Mouse (Mus musculus) intestine, embryonic 16.5 days (tissue): Measurements from ENCODE around the gene Dcps. TPM values are rescaled to one million over a fixed set of nuclear protein-coding genes. Genes with fewer than 3 reads are reported as not detected.

Source experiments
- ATAC-seq: fragments of 200-750 bp; cut with Nextera tagmentation; 2 replicates; pipeline ENCODE4 v1.8.0; 2017; ENCODE audit warnings: moderate TSS enrichment, moderate library complexity
- H3K27ac ChIP-seq: fragments of 300-500 bp; sonication (generic); 2 replicates; pipeline ENCODE4 v1.5.1; 2014; ENCODE audit warnings: mild to moderate bottlenecking, low read length
- H3K27me3 ChIP-seq: fragments of 300-500 bp; sonication (generic); replicated peaks from 2 replicates; pipeline ENCODE4 v1.6.1; 2014; ENCODE audit warnings: low read length, control low read depth, mixed read lengths; ENCODE audit not compliant: control insufficient read depth, insufficient read depth
- H3K36me3 ChIP-seq: fragments of 300-500 bp; sonication (generic); 2 replicates; pipeline ENCODE4 v1.6.1; 2014; ENCODE audit warnings: low read length, control low read depth; ENCODE audit not compliant: control insufficient read depth, insufficient read depth
- H3K4me1 ChIP-seq: fragments of 300-500 bp; sonication (generic); 2 replicates; pipeline ENCODE4 v1.6.1; 2014; ENCODE audit warnings: low read length, control low read depth, mixed read lengths; ENCODE audit not compliant: control insufficient read depth, insufficient read depth
- H3K4me2 ChIP-seq: fragments of 300-500 bp; sonication (generic); 2 replicates; pipeline ENCODE4 v1.6.1; 2014; ENCODE audit warnings: low read depth, low read length, control low read depth
- H3K4me3 ChIP-seq: fragments of 300-500 bp; sonication (generic); 2 replicates; pipeline ENCODE4 v1.5.1; 2014; ENCODE audit warnings: mild to moderate bottlenecking, low read length
- H3K9ac ChIP-seq: fragments of 300-500 bp; sonication (generic); 2 replicates; pipeline ENCODE4 v1.6.1; 2014; ENCODE audit warnings: low read depth, low read length
- H3K9me3 ChIP-seq: fragments of 300-500 bp; sonication (generic); 2 replicates; pipeline ENCODE4 v1.6.1; 2016; ENCODE audit warnings: low read length, control low read depth; ENCODE audit not compliant: control insufficient read depth
- WGBS: fragments of 180-500 bp; shearing (Covaris S2); extraction: QIAGEN DNeasy Blood & Tissue Kit; methylation state at CpG from one replicate; pipeline ENCODE4 v1.1.7; 2014; 5-methylcytosine and 5-hydroxymethylcytosine counted together
- polyA plus RNA-seq: library from polyadenylated mRNA; unstranded; fragments of >200 nt; fragmentation: Nextera tagmentation; extraction: Ambion mirVana; gene quantifications from 2 replicates; pipeline ENCODE4 v1.2.1, GENCODE M21; 2015

Dcps gene
- 73.5 and 88.2 TPM in 2 replicates for polyA plus RNA-seq

DNA sequence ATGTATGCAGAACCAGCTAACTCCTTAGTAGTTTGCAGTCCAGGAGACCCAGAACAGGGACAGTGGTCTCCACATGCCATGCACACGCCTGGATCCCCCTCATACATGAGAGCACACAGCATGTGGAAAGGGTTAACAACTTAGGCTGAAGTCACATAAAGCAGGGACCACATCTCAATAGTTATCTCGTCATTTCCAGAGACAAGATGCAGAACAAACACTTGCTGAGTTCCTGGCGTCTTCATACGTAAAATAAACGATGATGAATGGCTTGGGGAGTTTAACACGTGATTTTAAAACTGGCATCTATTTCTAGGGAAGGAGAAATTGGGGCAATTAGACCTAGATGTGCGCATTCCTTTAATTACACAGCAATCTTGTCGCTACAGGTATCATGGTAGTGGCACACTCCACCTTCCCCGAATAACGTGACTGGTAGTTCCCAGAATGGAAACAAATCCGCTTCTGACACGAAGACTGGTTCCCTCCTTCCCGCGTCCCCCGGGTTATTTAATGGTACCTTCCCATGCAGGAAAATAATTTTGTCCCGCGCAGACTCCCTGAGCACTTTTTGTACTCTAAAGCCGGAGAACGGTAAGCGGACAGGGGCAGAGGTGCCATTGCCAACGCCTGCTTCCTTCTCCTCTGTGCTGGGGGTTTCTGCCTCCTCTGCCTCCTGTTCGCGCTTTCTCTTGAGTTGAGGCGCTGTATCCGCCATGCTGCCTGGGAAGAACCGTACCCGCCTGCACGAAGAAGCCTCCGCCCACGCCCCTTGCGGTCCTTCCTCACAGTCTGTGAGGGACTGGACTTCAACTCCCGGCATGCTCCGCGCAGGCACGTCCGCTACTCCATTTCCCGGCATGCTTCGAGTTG is at the start of gene Dcps:
Gene Dcps, minus strand, starts transcription at position 811 of the 873 bp plus-strand sequence.
- Histone ChIP-seq H3K9ac (peak within 1 kb of the TSS; percentile 77), H3K4me2 (peak within 1 kb of the TSS; percentile 88), H3K4me1 (peaks cover 5% of the 10 kb centered on the region; the same call in 1 of the 2 replicates), H3K4me3 (peak within 1 kb of the TSS; percentile 68), H3K27me3 (no peaks in the 10 kb centered on the region), H3K27ac (peak within 1 kb of the TSS; percentile 81), H3K9me3 (no peaks in the 10 kb centered on the region), H3K36me3 (no peaks in the 10 kb centered on the region)
- ATAC-seq = peak; percentile 99
- under 1% methylated on average over 38 of the region's 38 CpGs for WGBS

DNA sequence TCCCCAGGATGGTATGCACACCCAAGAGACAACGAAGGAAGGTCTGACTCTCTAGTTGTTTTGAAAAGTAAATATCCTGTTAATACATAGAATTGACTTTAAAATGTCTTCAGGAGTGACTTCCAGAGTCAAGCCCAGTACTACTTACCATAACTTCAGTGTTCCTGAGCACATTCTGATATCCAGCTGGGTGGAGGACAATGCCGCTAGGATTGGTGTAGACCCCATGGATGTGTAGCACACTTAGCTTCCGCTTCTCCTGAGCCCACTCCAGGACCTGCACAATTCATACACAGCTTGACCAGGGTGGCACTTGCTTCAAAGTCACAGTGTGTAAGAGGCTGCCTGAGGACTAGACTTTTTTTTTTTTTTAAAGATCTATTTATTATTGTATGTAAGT is 47.6 kb upstream of the Dcps start:
- H3K36me3 ChIP-seq = peaks cover 21% of the 10 kb centered on the region; the same call in 1 of the 2 replicates
- no peak overlapping the region for H3K9ac ChIP-seq
- no peaks in the 10 kb centered on the region for H3K27me3 ChIP-seq
- H3K4me3 ChIP-seq = no peak overlapping the region
- H3K4me2 ChIP-seq = no peak overlapping the region
- H3K27ac ChIP-seq = no peak overlapping the region
- WGBS = 93% methylated on average over 3 of the region's 3 CpGs
- H3K4me1 ChIP-seq = no peaks in the 10 kb centered on the region
- no peaks in the 10 kb centered on the region for H3K9me3 ChIP-seq
- no peak; the same call in 1 of the 2 replicates for ATAC-seq

DNA sequence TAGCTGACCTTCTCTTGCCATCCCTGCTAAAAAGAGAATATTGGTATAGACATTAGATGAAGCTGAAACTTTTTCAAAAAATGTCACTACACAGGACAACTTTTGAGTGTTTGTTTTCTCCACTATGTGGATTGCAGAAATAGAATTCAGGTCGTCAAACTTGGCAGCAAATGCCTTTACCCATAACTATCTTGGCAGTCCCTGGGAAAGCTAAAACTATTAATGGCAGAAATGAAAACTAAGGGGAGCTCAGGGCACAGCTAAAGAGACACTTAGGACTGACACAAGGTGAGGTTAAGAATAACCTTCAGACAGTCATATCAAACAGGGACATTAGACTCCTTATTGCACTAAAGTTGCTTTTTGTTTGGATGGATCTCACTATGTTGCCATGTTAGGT is 42.1 kb upstream of the Dcps start:
- Histone ChIP-seq H3K4me3 (no peak overlapping the region), H3K4me2 (no peak overlapping the region), H3K4me1 (no peaks in the 10 kb centered on the region), H3K36me3 (peaks cover 29% of the 10 kb centered on the region), H3K27ac (no peak overlapping the region), H3K9ac (no peak overlapping the region), H3K27me3 (no peaks in the 10 kb centered on the region), H3K9me3 (no peaks in the 10 kb centered on the region)
- ATAC-seq = no peak
- 73% methylated on average over 1 of the region's 1 CpGs for WGBS

DNA sequence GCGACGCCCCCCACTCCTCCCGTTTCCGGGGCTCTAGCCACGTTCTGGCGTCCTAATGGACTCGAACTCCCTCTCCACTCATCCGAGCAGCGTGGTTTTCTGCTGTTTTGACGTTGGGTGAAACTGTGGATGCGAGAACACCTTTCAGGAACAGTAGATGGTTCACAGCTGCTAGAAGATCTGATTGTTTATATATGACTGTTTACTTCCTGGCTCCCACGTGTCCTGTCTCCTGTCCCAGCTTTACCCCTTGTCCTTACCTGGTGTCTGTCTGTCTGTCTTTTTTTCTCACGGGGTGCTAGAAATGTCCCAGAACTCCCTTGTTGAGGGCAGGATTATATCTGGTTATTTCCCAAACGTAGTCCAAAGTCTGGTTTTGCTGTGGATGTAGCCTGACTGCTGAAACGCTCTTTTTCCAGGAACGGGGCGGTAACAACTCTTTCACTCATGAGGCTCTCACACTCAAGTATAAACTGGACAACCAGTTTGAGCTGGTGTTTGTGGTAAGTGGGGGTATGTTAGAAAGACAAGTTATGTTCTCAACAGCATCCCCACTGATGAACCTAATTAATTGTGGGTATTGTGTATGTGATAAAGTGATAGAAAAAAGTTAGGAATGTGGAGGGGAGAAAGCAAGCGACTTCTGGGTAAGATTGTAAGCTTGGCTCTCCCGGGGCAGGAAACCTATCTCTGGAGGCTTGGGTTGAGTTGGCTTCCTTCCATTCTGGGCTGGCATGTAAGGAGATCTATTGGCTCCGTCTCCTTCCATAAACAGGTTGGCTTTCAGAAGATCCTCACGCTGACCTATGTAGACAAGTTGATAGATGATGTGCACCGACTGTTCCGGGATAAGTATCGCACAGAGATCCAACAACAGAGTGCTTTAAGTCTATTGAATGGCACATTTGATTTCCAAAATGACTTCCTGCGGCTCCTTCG is 36.0 kb upstream of the Dcps start:
- Histone ChIP-seq H3K27me3 (no peaks in the 10 kb centered on the region), H3K36me3 (peaks cover 18% of the 10 kb centered on the region), H3K4me3 (peak overlapping the region; percentile 81), H3K9me3 (no peaks in the 10 kb centered on the region), H3K9ac (peak overlapping the region; percentile 84), H3K4me1 (peaks cover 14% of the 10 kb centered on the region), H3K4me2 (peak overlapping the region; percentile 74), H3K27ac (peak overlapping the region; percentile 62; the same call in 1 of the 2 replicates)
- peak; percentile 8 for ATAC-seq
- 28% methylated on average over 26 of the region's 26 CpGs for WGBS

DNA sequence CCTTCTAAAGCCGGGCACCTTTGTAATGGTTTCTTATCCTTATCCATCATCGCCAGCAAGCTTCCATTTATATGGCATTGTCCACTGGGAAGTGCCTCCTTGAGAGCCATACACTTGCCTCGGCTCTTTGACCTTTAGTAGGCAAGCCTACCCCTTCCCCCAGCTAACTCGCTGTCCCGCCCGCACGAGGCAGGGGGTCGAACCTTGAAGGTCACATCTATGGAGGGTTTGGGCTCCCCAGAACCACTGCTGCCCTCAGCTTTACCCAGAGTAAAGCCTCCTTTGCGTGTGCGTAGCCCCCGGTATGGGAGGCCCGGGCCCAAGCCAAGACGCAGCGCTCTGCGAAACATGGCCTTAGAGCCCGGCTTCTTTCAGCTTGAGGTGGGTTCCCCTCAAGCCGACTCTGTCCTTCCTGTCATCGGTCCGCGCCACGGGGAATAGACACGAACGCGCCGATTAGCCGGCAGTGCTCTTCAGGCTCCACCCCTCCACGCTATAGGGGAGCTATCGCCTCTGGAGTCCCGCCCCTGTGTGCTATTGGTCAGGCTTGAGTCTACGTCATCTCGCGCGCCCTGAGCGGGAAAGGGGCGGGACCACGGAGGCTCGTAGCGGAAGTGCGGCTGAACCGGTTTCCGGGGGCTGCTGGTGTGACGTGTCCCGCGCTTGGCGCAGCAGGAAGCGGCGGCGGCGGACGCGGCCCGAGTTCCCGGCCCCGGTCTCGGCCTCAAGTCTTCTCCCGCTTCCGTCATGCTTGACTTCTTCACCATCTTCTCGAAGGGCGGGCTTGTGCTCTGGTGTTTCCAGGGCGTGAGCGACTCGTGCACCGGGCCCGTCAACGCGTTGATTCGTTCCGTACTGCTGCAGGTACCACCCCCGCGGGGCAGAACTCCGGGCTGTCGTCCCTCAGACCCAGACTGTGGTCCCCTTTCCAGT is 34.9 kb upstream of the Dcps start, which contains the start of gene Foxred1:
Gene Foxred1, minus strand, starts transcription at position 514 of the 933 bp plus-strand sequence.
- Histone ChIP-seq H3K4me1 (peaks cover 14% of the 10 kb centered on the region), H3K9me3 (no peaks in the 10 kb centered on the region), H3K36me3 (peaks cover 25% of the 10 kb centered on the region), H3K27me3 (no peaks in the 10 kb centered on the region), H3K4me2 (peak within 1 kb of the TSS; percentile 74), H3K27ac (peak within 1 kb of the TSS; percentile 84), H3K4me3 (peak within 1 kb of the TSS; percentile 81), H3K9ac (peak within 1 kb of the TSS; percentile 84)
- peak; percentile 99 for ATAC-seq
- WGBS = under 1% methylated on average over 72 of the region's 72 CpGs

DNA sequence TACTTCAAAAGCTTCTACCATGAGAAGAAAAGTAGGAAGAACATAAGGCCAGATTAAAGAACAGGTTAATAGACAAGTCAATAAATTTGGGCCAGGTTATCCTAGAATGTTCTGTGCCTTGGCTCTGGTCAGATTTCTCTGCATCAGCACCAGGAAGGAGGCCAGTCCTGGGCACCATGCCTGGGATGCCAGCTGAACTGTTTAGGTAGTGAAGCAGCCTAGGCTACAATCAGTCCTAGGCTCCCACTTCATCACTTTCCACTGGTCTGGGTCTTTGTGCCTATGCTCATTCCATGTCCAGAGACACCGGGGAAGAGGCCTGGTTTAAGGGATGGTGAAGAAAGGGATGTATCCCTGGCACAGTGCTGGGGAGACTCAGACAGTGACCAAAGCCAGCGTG is 28.6 kb upstream of the Dcps start:
- WGBS = 98% methylated on average over 2 of the region's 2 CpGs
- Histone ChIP-seq H3K9me3 (no peaks in the 10 kb centered on the region), H3K36me3 (peaks cover 17% of the 10 kb centered on the region), H3K4me1 (peaks cover 5% of the 10 kb centered on the region; the same call in 1 of the 2 replicates), H3K27ac (no peak overlapping the region), H3K4me3 (no peak overlapping the region), H3K9ac (no peak overlapping the region), H3K4me2 (no peak overlapping the region), H3K27me3 (no peaks in the 10 kb centered on the region)
- ATAC-seq = no peak

DNA sequence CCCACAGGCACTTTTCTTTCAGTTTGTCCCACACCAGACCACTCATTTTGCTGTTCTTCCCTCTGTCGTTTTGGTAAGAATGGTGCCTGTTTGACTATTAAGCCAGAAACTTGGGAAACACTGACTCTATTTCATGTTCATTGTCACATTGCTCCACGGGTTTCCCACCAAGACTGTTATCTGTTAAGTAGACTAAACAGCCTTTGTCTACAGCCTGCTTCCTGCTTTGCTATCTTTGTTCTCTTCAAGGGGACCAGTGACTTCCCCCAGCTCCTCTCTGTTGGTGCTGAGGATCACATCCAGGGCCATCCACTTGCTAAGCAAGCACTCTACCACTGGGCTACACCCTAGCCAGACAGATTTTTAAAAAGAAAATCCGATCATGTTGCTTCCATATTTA is 27.7 kb upstream of the Dcps start:
- ATAC-seq = no peak
- H3K36me3 ChIP-seq = peaks cover 17% of the 10 kb centered on the region
- H3K4me1 ChIP-seq = peaks cover 5% of the 10 kb centered on the region; the same call in 1 of the 2 replicates
- H3K27me3 ChIP-seq = no peaks in the 10 kb centered on the region
- no peak overlapping the region for H3K4me3 ChIP-seq
- WGBS = 50% methylated on average over 3 of the region's 3 CpGs
- no peak overlapping the region for H3K27ac ChIP-seq
- no peak overlapping the region for H3K9ac ChIP-seq
- no peak overlapping the region for H3K4me2 ChIP-seq
- no peaks in the 10 kb centered on the region for H3K9me3 ChIP-seq

DNA sequence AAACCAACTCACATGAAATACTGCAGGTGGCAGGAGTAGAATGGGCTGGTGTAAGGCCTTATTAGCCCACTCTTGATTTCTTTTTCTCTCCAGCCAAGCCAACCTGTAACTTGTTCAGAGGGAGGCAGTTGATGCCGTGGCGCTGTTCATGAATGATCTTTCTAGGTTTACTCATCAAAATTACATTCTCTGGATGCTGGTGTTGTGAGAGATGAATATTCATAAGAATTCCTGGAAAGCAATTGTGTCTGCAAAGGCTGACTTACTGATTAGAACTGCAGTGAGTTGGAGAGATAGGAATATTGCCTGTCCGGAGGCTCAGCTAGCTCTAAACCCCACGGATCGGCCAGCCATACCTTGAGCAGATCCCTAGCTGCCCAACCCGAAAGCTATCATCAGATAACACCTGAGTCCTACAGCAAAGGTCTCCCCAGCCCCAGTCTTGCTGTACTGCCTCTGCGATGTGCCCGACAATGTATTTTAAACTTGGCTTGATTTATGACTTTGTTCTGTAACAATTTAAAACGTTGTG is 24.7 kb upstream of the Dcps start:
- H3K27ac ChIP-seq = no peak overlapping the region
- H3K9ac ChIP-seq = peak overlapping the region; percentile 86; the same call in 1 of the 2 replicates
- peak overlapping the region; percentile 73 for H3K4me3 ChIP-seq
- ATAC-seq = no peak
- peak overlapping the region; percentile 82 for H3K4me2 ChIP-seq
- WGBS = 46% methylated on average over 9 of the region's 9 CpGs
- H3K27me3 ChIP-seq = no peaks in the 10 kb centered on the region
- peaks cover under 1% of the 10 kb centered on the region; the same call in 1 of the 2 replicates for H3K36me3 ChIP-seq
- H3K4me1 ChIP-seq = peaks cover 5% of the 10 kb centered on the region; the same call in 1 of the 2 replicates
- H3K9me3 ChIP-seq = no peaks in the 10 kb centered on the region
